Mouse (Mus musculus) brown adipose tissue, adult 24 weeks (tissue): ENCODE measurements at regions not wholly inside any gene's neighbourhood (a gene's known extent, or its start where the extent isn't known, plus 50 kb on each side); places are given as distances from the start of the nearest gene placed in this dataset.

Experiments
- H3K27ac ChIP-seq: fragments of 200-500 bp; replicated peaks from 2 replicates; pipeline ENCODE4 v1.5.1; 2012; ENCODE audit warnings: low read depth, mild to moderate bottlenecking, low read length
- H3K4me1 ChIP-seq: fragments of 200-500 bp; 2 replicates; pipeline ENCODE4 v1.6.1; 2012; ENCODE audit warnings: low read length, mixed read lengths; ENCODE audit not compliant: control insufficient read depth, insufficient read depth, insufficient read length
- H3K4me3 ChIP-seq: fragments of 200-500 bp; 2 replicates; pipeline ENCODE4 v1.5.1; 2012; ENCODE audit warnings: low read depth, mild to moderate bottlenecking, low read length, moderate library complexity; ENCODE audit not compliant: insufficient read depth

DNA sequence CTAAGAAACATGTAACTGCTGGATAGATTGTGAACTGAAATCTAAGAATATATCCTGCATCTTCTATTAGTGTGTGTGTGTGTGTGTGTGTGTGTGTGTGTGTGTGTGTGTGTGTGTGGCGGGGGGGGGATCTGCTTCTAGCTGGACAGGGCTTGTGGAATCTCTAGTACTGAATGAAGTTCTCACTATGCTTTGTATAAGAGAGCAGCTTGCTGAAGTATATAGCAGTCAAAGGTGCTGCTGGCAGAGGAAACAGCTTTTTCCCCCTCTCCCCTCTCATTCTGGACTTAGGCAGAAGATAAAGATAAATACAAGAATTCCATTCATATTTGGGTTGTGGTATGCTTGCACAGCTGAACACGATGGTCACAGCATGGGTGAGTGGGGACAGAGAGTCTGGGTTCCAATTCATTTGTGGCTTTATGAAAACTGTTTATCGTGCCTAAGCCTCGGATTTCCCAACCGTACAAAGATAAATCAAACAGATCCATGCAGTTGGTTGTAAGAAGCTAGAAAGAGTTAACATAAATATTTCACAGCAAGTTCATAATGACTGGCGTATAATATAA is 484.2 kb upstream of the Zeb2 start:
- H3K27ac ChIP-seq = no peak overlapping the region

DNA sequence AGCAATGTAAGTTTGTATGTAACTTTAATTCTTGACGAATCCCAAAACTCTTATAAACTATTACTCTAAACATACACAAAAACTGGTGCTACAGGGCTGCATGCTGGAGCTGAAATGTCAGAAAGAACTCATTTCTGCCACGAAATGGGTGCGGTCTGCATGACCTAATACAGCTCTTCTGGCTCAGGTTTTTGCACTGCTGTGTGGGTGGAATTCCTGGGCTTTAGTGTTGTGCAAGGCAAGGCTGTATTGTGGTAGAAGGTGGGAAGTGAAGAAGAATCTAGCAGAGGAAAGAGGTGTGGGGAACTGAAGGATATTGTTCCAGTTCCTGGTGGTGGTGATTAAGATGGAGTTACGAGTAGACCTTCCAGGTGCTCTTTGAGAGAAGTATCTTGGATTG is 476.6 kb upstream of the Zeb2 start:
- Histone ChIP-seq H3K4me1 (0 out of 2 replicates have a peak, but pooled peaks cover 2% of the 10 kb centered on the region), H3K4me3 (no peak overlapping the region), H3K27ac (no peak overlapping the region)

More for the DNA sequence above, 484.2 kb upstream of the Zeb2 start:
- Histone ChIP-seq H3K4me1 (no peaks in the 10 kb centered on the region), H3K4me3 (no peak overlapping the region)

DNA sequence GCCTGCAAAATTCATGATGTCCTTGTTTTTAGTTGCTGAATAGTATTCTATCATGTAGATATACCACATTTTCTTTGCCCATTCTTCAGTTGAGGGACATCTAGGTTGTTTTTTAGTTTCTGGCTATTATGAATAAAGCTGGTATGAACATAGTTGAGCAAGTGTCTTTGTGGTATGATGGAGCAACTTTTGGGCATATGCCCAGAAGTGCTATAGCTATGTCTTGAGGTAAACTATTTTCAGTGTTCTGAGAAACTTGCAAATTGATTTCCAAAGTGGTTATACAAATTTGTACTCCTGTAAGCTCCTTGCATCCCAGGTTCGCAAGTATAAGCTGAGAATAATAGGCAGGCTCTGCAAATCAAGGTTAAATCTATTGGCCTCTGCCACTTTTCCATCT is 473.8 kb upstream of the Zeb2 start:
- Histone ChIP-seq H3K27ac (no peak overlapping the region), H3K4me3 (no peak overlapping the region), H3K4me1 (0 out of 2 replicates have a peak, but pooled peaks cover 2% of the 10 kb centered on the region)

GRCm38 (mm10) chr2:45588248-45588647 is 471.1 kb upstream of the Zeb2 start:
- no peak overlapping the region for H3K27ac ChIP-seq
- H3K4me3 ChIP-seq = no peak overlapping the region
- 0 out of 2 replicates have a peak, but pooled peaks cover 2% of the 10 kb centered on the region for H3K4me1 ChIP-seq

DNA sequence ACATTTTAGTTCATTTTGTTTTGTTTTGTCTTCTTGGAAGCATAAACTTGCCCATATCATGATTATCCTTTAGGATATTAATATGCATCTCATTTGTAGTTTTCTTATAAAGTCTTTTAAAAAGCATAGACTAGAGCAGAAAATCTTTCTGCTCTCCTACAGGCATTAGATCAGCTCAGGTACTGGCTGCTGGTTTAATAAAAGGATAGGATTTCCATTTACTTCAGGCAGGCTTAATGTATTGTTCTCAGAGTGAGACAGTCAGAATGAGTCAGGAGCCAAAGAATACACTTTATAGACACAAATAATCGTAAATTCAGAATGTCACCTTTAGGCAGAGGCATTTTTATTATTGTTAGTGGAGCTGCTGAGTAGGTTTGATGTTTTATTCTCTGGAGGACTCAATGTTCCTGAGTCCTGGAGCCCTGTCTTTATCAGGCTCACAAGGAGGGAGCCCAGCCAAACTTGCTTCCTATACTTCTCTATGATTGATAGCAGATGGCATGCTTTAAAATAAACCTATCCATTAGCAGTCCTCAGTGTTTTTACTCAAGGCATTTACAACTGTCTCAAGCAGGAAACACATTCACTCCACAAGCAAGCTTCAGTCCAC is 469.5 kb upstream of the Zeb2 start:
- Histone ChIP-seq H3K4me3 (no peak overlapping the region), H3K27ac (no peak overlapping the region), H3K4me1 (peaks cover 4% of the 10 kb centered on the region; the same call in 1 of the 2 replicates)

- Histone ChIP-seq H3K27ac (peak overlapping the region; percentile 82), H3K4me3 (no peak overlapping the region), H3K4me1 (peaks cover 2% of the 10 kb centered on the region; the same call in 1 of the 2 replicates)
Measured at GRCm38 (mm10) chr2:45581549-45581925, 464.3 kb upstream of the Zeb2 start.

- Histone ChIP-seq H3K4me3 (no peak overlapping the region; the same call in 1 of the 2 replicates), H3K27ac (peak overlapping the region; percentile 82)
Measured at GRCm38 (mm10) chr2:45580838-45581548, 463.8 kb upstream of the Zeb2 start.

DNA sequence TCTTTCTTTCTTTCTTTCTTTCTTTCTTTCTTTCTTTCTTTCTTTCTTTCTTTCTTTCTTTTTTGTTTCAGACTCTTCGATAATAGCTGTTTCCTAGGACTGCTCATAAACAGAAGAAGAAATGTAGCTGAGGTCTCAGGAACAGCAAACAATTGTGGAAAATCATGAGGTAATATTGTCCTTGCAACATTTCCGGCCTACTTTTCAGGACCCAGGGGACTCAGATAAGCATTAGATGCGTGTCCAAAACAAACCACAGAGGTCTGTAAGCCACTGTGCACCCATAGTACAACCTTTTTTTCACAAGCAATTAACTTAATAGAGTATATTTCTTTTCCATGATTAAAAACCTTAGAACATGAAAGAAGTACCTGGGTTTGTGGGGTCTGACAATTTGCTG is 455.7 kb upstream of the Zeb2 start:
- no peaks in the 10 kb centered on the region for H3K4me1 ChIP-seq
- H3K27ac ChIP-seq = peak overlapping the region; percentile 61
- no peak overlapping the region for H3K4me3 ChIP-seq

More at GRCm38 (mm10) chr2:45580838-45581548, 463.8 kb upstream of the Zeb2 start:
- peaks cover 2% of the 10 kb centered on the region; the same call in 1 of the 2 replicates for H3K4me1 ChIP-seq

DNA sequence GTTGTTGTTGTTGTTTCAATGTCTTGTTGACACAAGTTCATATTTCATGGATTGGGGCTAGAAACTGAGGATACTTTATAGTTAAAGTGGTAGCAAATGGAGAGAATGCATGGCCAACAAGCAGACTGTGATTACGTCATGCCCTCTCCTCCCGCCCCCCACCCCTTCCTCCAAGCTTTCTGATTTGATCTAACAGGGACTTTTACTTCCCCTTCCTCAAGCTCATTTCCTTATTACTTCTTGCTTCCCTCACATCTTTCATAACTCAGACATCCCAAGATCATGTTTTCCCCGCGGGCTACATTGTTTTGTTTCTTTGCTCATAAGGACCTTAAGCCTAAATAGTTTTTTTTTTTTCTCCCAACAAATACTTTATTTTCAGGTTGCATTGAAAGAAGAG is 437.5 kb upstream of the Zeb2 start:
- Histone ChIP-seq H3K27ac (no peak overlapping the region), H3K4me1 (no peaks in the 10 kb centered on the region; the same call in 1 of the 2 replicates), H3K4me3 (no peak overlapping the region)

GRCm38 (mm10) chr2:45541394-45541793 is 424.2 kb upstream of the Zeb2 start:
- H3K4me3 ChIP-seq = no peak overlapping the region
- H3K27ac ChIP-seq = no peak overlapping the region
- no peaks in the 10 kb centered on the region for H3K4me1 ChIP-seq

DNA sequence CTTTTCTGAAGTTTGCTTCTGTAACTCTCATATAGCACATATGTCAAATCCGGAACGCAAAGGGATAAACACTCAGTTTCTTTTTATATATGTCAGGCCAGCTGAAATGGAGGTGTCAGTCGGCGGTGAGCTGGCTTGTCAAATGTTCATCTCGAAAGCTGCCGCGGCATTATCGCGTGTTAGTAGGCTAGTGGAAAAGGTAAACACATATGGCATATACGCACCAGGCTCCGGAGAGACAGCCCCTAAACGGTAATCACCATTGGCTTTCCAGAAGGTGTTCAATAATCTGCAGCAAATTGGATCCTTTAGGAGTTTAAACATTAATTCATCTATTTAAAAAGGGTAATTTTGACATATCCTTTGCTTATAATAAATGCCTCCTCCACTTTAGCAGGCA is 421.8 kb upstream of the Zeb2 start:
- Histone ChIP-seq H3K4me3 (no peak overlapping the region), H3K27ac (no peak overlapping the region)

DNA sequence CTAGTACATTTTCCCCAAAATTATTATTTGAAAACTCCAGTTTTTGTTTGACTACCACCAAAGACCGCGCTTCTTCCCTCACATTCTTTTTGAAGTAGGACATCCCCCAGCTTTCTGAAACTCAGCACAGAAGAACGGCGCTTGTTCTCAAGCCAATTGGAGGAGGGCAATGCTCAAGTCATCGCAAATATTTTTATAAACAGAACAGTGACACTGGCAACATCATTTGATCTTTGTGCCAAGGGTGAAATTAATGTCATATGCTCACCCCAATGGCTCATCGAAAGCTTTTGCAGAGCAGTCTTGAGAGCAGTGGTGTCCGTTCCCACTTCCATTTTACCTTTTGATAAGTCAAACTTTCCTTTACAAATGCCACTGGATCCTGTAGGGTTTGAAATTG is 420.5 kb upstream of the Zeb2 start:
- Histone ChIP-seq H3K4me1 (no peaks in the 10 kb centered on the region), H3K27ac (no peak overlapping the region), H3K4me3 (no peak overlapping the region)

More for the DNA sequence above, 421.8 kb upstream of the Zeb2 start:
- no peaks in the 10 kb centered on the region for H3K4me1 ChIP-seq

DNA sequence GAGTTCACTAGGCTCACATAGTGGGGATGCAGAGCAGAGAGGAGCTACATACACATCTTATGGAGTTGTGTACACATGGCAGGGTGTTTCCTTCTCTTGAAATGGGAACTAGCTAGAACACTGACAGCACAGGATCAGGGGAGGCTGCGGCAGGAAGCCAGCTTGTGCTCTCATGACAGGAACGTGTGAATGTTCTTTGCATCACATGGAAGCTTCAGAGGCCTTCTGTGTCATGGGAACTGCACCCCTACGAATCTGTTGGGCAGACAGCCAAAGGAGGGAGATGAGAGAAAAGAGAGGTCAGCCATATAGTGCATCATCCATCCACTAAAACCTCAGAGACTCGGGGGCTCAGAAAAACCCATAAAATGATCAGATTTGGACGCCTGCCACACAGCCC is 417.6 kb upstream of the Zeb2 start:
- no peaks in the 10 kb centered on the region for H3K4me1 ChIP-seq
- H3K4me3 ChIP-seq = no peak overlapping the region
- H3K27ac ChIP-seq = 0 out of 2 replicates have a peak overlapping the region, but pooled peaks have one; percentile 25

- H3K4me1 ChIP-seq = no peaks in the 10 kb centered on the region
- H3K27ac ChIP-seq = no peak overlapping the region
- no peak overlapping the region for H3K4me3 ChIP-seq
Measured at GRCm38 (mm10) chr2:45522310-45522709, 405.1 kb upstream of the Zeb2 start.

DNA sequence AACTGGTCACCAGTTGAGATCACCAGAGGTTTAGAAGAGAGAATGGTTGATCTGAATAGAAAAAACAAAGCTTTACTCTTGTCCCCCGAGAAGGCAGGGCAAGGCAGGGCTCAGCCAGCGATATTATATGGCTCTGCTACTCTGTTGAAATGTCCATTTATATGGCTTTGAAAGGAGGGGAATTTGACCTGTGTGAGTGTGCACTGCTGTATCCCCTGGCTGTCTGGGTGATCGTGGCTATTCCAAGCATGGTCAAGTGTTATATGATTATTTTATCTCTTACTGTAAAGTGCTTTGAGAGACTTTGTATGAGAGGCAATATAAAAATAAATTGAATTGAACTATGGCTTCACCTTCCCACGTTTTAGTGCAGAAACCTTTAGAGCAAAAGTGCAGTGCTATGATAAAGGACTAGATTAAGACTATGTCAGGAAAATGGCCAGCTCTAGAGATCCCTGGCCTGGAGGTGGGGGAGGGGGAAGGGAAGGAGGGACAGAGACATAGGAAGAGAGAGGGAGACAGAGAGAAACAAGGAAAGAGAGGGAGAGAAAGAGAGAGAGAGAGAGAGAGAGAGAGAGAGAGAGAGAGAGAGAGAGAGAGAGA is 402.5 kb upstream of the Zeb2 start:
- no peak overlapping the region for H3K4me3 ChIP-seq
- H3K27ac ChIP-seq = no peak overlapping the region
- H3K4me1 ChIP-seq = no peaks in the 10 kb centered on the region
